Mouse (Mus musculus): ENCODE results near the gene Ifrd1. TPM values are rescaled to one million over a fixed set of nuclear protein-coding genes. Genes with fewer than 3 reads are reported as not detected.

Ifrd1 gene
- 152 and 160 TPM in 2 replicates for polyA plus RNA-seq (2015; fragmentation: Nextera tagmentation; extraction: Ambion mirVana)

DNA sequence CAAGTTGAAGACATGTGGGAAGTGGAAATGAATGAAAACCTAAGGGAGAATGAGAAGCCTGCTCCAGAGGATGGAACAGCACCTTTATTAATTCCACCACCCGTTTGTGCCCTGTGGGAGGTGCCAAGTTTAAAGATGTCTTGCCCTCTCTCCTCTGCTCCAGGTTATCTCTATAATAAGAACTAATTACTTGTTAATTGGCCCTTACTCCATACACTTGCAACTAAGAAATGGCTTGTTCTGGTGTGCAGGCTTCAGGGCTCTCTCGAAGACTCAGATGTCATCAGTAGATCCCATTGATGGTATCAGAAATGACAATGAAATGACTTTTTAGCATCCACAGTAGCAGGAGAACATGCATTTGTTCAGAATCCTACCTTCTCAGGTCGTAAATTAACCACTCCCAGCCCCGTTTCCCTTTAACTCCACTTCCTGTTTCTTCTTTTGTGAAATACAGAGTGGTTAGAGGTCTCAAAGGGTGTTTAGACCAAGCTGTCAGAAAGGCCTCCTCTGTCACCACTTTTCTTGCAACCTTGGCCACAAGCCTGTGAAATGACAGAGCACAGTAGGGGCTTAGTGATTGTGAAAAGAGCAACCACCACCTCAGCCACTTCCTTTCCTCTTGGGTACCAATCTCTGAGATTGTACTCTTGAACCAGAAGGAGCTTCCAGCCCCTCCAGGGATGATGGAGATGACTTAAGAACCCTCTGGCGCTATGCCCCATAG lies at the start of gene Ifrd1:
Gene Ifrd1 (minus strand): TSS at position 51 of the 727 bp plus-strand sequence.
- WGBS, result 80% methylated on average over 5 of the region's 5 CpGs

DNA sequence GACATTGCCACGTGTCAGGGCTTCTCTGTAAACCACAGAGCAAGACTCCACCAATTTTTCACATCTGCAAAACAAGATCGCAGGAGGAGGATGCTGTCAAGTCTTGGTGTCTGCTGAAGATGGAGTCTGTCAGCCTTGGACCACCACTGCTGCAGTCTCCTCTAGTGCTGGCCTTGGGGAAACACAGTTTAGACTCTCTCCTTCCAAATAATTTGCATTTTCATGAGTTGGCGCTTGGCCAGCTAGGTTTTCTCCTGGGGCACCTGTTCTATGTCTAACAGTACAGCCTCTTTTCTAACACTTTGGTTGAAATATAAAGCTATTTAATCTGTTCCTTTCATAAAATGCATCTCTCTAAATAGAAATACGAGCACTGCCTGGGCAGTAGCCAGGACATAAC lies 38.2 kb upstream of the Ifrd1 start:
- Histone ChIP-seq H3K4me1 (no peaks in the 10 kb centered on the region), H3K9ac (no peak overlapping the region), H3K4me2 (no peak overlapping the region), H3K9me3 (0 out of 2 replicates have a peak, but pooled peaks cover 6% of the 10 kb centered on the region), H3K4me3 (no peak overlapping the region), H3K36me3 (replicated peaks) (no peaks in the 10 kb centered on the region), H3K27ac (no peak overlapping the region), H3K27me3 (replicated peaks) (no peaks in the 10 kb centered on the region)
- no peak for ATAC-seq (replicated peaks)
- 82% methylated on average over 4 of the region's 4 CpGs for WGBS

More for the DNA sequence above, at the start of gene Ifrd1:
- ATAC-seq (replicated peaks), result no peak
- Histone ChIP-seq H3K4me3 (no peak within 1 kb of the TSS), H3K36me3 (replicated peaks) (no peaks in the 10 kb centered on the region), H3K27ac (no peak within 1 kb of the TSS), H3K9me3 (no peaks in the 10 kb centered on the region), H3K4me1 (no peaks in the 10 kb centered on the region), H3K27me3 (replicated peaks) (no peaks in the 10 kb centered on the region), H3K4me2 (no peak within 1 kb of the TSS), H3K9ac (no peak within 1 kb of the TSS)

DNA sequence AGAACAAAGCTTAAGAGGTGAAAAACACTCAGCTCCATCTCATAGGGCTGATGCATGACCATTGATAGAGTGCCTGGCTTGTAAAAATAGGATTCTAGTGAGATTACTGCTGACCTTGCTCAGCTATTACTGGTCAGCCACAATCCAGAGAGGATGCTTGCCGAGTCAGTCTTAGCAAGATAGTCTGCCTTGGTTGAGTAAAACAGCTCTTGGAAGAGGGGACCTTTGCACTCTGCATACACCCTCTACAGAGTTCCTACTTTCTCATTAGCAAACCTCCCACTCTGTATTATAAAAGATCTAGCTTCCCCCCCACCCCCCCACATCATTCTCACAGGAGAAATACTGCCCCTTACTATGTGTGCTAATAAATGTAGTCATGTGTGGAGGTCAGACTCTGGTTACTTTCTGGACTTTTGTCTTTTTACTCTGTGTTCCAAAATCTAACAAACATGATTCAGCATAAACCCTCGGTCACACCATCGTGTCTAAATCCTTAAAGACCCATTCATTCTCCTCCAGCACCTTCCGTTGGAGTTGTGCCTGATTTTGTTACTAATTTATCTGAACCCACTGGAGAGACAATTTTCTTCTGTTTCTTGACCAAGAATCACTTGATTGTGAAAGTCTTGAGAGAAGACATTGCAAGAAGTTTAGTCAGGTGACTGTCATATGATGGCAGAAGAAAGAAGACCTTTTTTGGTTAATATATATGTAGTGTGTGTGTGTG lies 32.5 kb upstream of the Ifrd1 start:
- Histone ChIP-seq H3K4me3 (no peak overlapping the region), H3K36me3 (replicated peaks) (no peaks in the 10 kb centered on the region), H3K4me2 (no peak overlapping the region), H3K4me1 (no peaks in the 10 kb centered on the region), H3K27me3 (replicated peaks) (no peaks in the 10 kb centered on the region), H3K9me3 (no peaks in the 10 kb centered on the region), H3K27ac (no peak overlapping the region), H3K9ac (no peak overlapping the region)
- WGBS, result 87% methylated on average over 4 of the region's 4 CpGs
- no peak for ATAC-seq (replicated peaks)

DNA sequence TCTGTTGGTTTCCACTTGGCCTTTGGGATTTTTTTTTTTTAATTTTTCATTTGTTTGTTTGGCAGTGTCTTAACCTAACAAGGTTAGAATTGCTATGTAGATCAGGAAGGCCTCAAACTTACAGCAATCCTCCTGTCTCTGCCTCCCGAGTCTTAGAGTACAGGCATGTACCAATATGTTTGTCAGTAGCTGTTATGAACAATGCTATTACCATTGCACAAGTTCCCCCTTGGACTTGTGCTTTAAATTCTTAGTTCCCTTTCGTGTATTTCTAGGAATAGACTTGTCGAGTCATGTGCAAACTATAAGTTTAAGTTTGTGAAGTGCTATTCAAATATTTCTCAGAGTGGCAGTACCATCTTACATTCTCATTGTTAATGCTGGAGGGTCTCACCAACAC lies 29.3 kb upstream of the Ifrd1 start:
- Histone ChIP-seq H3K9me3 (no peaks in the 10 kb centered on the region), H3K4me3 (no peak overlapping the region), H3K36me3 (replicated peaks) (no peaks in the 10 kb centered on the region), H3K9ac (no peak overlapping the region), H3K4me1 (no peaks in the 10 kb centered on the region), H3K4me2 (no peak overlapping the region), H3K27ac (no peak overlapping the region), H3K27me3 (replicated peaks) (no peaks in the 10 kb centered on the region)
- no peak for ATAC-seq (replicated peaks)
- WGBS, result 90% methylated on average over 3 of the region's 3 CpGs

DNA sequence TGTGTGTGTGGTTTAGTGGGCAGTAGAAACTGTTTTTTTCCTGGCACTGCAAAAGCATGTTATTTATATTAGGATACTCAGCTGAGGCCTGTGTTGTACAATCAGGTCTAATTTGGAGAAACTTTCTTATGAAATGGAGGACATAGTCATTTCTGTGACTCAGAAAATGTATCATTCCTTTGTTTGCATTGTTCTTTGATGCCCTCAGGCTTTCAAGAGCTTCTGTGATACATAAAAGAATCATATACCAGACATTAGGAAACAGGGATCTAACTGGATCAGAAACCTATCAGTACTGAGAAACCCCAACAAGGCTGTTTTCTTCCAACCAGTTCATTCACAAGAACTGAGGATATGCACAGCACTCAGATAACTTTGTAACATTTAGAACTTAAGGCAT lies 26.6 kb upstream of the Ifrd1 start:
- Histone ChIP-seq H3K27ac (no peak overlapping the region), H3K9me3 (no peaks in the 10 kb centered on the region)

DNA sequence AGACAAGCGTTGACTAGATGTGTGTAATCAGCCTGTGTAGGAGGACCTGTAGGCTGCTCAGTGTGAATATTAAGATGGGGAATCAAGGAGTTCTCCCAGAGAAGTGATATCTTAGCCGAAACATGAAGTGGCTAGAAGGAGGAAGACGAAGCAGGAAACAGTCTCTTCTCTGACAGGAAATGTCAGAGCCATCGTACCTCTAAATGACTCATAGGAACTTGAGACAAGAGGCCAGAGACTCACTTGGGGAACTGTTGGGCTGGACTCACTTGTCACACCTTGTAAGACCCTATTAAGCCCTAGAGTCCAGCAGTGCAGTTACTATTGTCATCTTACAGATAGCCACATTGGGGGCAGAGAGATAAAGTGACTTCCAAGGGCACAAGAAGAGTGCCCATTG lies 25.0 kb upstream of the Ifrd1 start:
- Histone ChIP-seq H3K4me3 (no peak overlapping the region), H3K9ac (no peak overlapping the region), H3K27ac (no peak overlapping the region), H3K4me2 (no peak overlapping the region), H3K27me3 (replicated peaks) (no peaks in the 10 kb centered on the region), H3K36me3 (replicated peaks) (no peaks in the 10 kb centered on the region), H3K4me1 (no peaks in the 10 kb centered on the region), H3K9me3 (no peaks in the 10 kb centered on the region)
- WGBS, result 94% methylated on average over 4 of the region's 4 CpGs
- ATAC-seq (replicated peaks), result no peak

More for the DNA sequence above, 26.6 kb upstream of the Ifrd1 start:
- Histone ChIP-seq H3K36me3 (replicated peaks) (no peaks in the 10 kb centered on the region), H3K4me3 (no peak overlapping the region), H3K4me2 (no peak overlapping the region), H3K27me3 (replicated peaks) (no peaks in the 10 kb centered on the region), H3K9ac (no peak overlapping the region), H3K4me1 (no peaks in the 10 kb centered on the region)
- no peak for ATAC-seq (replicated peaks)

DNA sequence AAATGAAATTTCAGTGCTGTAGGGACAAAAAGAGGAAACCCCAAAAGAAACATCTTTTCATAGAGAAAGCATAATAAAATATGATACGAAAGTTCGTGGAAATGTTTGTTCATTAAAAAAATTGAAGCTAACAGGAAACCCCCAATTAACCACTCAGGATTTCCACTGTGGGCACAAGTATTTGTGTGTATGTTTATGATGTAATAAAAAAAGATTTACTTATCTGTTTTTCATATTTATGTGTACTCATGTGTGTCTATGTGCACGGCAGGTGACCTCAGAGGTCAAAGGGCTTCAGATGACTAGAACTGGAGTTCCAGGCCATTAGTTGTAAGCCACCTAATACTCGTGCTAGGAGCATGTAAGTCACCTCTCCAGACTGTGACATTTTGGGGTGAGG lies 24.4 kb upstream of the Ifrd1 start:
- no peak overlapping the region for H3K9ac ChIP-seq
- no peak overlapping the region for H3K4me2 ChIP-seq
- H3K27me3 ChIP-seq (replicated peaks), result no peaks in the 10 kb centered on the region
- no peaks in the 10 kb centered on the region for H3K36me3 ChIP-seq (replicated peaks)
- 86% methylated on average over 4 of the region's 4 CpGs for WGBS
- H3K4me1 ChIP-seq, result no peaks in the 10 kb centered on the region
- H3K4me3 ChIP-seq, result no peak overlapping the region
- H3K27ac ChIP-seq, result no peak overlapping the region
- no peak for ATAC-seq (replicated peaks)
- no peaks in the 10 kb centered on the region for H3K9me3 ChIP-seq

DNA sequence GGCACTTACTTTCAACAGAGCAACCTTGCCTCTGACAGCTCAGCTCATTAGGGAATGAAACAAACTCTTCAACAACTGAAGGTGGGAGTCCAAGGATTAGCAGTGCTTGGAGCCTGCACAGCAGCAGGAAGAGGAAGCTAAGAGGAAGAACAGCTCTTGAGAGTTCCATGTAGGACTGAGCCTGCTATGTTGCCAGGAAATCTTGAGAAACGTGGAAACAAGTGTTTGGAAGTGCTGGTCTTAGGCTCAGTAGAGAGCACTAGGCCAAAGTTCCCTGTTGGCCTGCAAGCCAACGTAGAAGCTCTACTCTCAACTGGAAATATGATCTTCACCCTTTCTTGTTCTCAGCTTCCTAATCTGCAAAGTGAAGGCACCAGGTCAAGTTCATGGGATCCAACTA lies 20.0 kb upstream of the Ifrd1 start:
- WGBS, result 72% methylated on average over 2 of the region's 2 CpGs
- no peaks in the 10 kb centered on the region for H3K27me3 ChIP-seq (replicated peaks)
- no peaks in the 10 kb centered on the region for H3K36me3 ChIP-seq (replicated peaks)
- H3K27ac ChIP-seq, result no peak overlapping the region
- no peak overlapping the region for H3K9ac ChIP-seq
- H3K4me1 ChIP-seq, result no peaks in the 10 kb centered on the region
- H3K4me3 ChIP-seq, result no peak overlapping the region
- H3K9me3 ChIP-seq, result no peaks in the 10 kb centered on the region
- ATAC-seq (replicated peaks), result no peak
- H3K4me2 ChIP-seq, result no peak overlapping the region

DNA sequence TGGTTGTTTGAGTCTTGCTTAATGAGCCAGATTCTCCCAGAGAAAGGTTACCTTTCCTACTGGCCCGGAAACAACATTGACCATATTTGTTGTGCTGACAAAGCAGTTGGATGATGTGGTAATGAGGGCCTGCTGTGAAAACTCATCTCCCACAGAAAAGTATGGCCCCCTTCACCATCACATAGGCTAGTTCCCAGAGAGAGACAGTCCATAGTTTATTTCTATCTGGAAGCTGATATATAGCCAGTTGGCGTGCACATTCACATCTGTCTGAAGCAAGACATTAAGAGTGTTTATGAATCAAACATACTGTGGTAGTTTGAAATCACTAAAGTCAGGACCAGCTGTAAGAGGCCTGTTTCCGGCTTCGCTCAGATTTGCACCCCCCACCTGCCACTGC lies 15.4 kb upstream of the Ifrd1 start:
- H3K9ac ChIP-seq, result no peak overlapping the region
- no peak overlapping the region for H3K27ac ChIP-seq
- no peaks in the 10 kb centered on the region for H3K9me3 ChIP-seq
- no peak overlapping the region for H3K4me2 ChIP-seq
- WGBS, result 89% methylated on average over 4 of the region's 4 CpGs
- no peaks in the 10 kb centered on the region for H3K27me3 ChIP-seq (replicated peaks)
- H3K4me3 ChIP-seq, result no peak overlapping the region
- ATAC-seq (replicated peaks), result no peak
- H3K4me1 ChIP-seq, result no peaks in the 10 kb centered on the region
- H3K36me3 ChIP-seq (replicated peaks), result no peaks in the 10 kb centered on the region

DNA sequence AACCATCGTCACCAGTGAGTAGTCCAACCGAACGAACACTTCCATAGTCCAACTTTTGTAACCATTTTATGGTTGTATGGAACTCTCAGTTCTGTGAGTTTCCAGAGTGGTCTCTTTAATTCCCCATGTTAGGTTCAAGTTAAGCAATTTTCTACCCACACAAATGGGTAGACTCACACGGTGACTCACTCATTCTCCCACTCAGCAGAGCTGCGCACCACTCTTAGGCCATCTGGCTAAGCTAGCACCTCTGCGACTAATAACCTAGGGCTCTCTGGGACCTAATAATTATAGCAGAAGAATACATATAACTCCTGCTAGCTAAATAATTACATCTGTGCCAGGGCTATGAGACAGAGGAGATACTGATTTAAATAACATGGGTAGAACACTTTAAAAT lies 14.7 kb upstream of the Ifrd1 start:
- no peak overlapping the region for H3K9ac ChIP-seq
- H3K4me2 ChIP-seq, result no peak overlapping the region
- WGBS, result 92% methylated on average over 6 of the region's 6 CpGs
- H3K4me3 ChIP-seq, result no peak overlapping the region
- no peaks in the 10 kb centered on the region for H3K9me3 ChIP-seq
- ATAC-seq (replicated peaks), result no peak
- H3K36me3 ChIP-seq (replicated peaks), result no peaks in the 10 kb centered on the region
- H3K27ac ChIP-seq, result no peak overlapping the region
- no peaks in the 10 kb centered on the region for H3K27me3 ChIP-seq (replicated peaks)
- no peaks in the 10 kb centered on the region for H3K4me1 ChIP-seq

DNA sequence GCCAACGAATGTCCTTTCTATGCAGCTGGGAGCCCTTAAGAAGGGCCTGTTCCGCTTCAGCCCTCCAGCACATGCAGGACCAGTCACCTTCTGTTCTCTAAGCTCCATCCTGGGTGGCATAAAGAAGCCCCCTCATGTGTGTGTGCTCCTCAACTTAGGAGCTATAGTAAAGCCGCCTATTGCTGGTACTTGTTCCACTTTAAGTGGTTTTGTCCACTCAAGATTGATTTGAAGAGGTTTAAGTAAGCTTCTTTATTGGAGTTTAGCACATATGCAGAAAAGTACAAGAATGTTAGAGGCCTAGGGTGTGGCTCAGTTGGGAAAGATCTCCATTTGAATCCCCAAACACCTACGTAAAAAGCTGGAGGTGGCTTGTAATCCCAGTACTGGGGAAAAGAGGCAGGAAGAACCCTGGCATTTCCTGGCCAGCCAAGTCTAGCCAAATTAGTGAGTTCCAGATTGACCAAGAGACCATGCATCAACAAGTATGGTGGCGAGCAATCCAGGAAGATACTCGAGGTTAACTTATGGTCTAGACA lies 10.2 kb upstream of the Ifrd1 start:
- no peaks in the 10 kb centered on the region for H3K4me1 ChIP-seq
- 92% methylated on average over 6 of the region's 6 CpGs for WGBS
- H3K4me3 ChIP-seq, result no peak overlapping the region
- ATAC-seq (replicated peaks), result no peak
- no peak overlapping the region for H3K9ac ChIP-seq
- H3K27me3 ChIP-seq (replicated peaks), result no peaks in the 10 kb centered on the region
- H3K36me3 ChIP-seq (replicated peaks), result no peaks in the 10 kb centered on the region
- H3K9me3 ChIP-seq, result no peaks in the 10 kb centered on the region
- H3K27ac ChIP-seq, result no peak overlapping the region
- no peak overlapping the region for H3K4me2 ChIP-seq

DNA sequence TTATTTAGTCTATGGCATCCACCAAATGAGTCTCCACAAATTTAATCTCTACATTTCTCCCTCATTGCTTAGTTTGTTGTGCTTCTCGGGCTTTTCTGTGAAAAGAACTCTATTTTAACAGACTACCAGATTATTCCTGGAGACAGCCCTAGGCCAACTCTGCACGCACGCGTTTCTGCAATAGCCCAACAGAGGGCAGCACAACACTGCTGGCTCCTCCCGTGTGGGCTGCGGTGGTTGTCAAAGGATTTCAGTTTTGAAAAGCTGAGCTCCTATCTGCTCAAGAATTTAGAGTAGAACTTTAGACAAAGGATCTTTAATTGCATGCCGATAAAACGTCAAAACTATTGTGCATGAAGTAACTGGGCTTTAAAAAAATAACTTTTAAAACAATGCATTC lies 8.9 kb upstream of the Ifrd1 start:
- Histone ChIP-seq H3K36me3 (replicated peaks) (no peaks in the 10 kb centered on the region), H3K9ac (no peak overlapping the region), H3K4me3 (no peak overlapping the region), H3K4me2 (no peak overlapping the region), H3K9me3 (no peaks in the 10 kb centered on the region), H3K27ac (no peak overlapping the region), H3K4me1 (no peaks in the 10 kb centered on the region), H3K27me3 (replicated peaks) (no peaks in the 10 kb centered on the region)
- ATAC-seq (replicated peaks), result peak; percentile 88
- WGBS, result 2% methylated on average over 8 of the region's 8 CpGs

DNA sequence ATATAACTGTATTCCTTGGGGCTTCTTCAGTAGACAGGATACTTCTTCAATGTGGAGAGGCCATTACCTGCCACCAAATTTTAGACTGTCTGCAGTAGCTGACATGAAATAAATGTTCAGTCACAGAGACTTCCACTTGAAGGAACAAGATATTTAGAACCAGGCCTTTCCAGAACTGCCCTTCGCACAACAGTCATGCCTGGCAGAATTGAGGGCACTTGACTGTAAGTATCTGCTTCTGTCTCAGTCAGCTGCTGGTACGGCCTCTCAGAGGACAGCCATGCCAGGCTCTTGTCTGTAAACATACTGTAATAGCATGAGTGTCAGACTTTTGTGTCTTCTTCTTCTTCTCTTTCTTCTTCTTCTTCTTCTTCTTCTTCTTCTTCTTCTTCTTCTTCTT lies 8.2 kb upstream of the Ifrd1 start:
- no peak for ATAC-seq (replicated peaks)
- WGBS, result 88% methylated on average over 2 of the region's 2 CpGs

More for the DNA sequence above, 8.2 kb upstream of the Ifrd1 start:
- Histone ChIP-seq H3K9ac (no peak overlapping the region), H3K9me3 (no peaks in the 10 kb centered on the region), H3K4me3 (no peak overlapping the region), H3K4me1 (no peaks in the 10 kb centered on the region), H3K27ac (no peak overlapping the region), H3K36me3 (replicated peaks) (no peaks in the 10 kb centered on the region), H3K4me2 (no peak overlapping the region), H3K27me3 (replicated peaks) (no peaks in the 10 kb centered on the region)
